Mouse (Mus musculus): ENCODE measurements at regions not wholly inside any gene's neighbourhood (a gene's known extent, or its start where the extent isn't known, plus 50 kb on each side); places are given as distances from the start of the nearest gene placed in this dataset.

- no peak for DNase-seq (ENCODE audit: low read depth, low spot score)
Measured at GRCm38 (mm10) chr1:38739018-38739417, 74.3 kb upstream of the Aff3 start.

GRCm38 (mm10) chr1:38735768-38736167 lies 71.0 kb upstream of the Aff3 start:
- DNase-seq (ENCODE audit: low read depth, low spot score): no peak

GRCm38 (mm10) chr1:38733201-38733600 lies 68.4 kb upstream of the Aff3 start:
- no peak for DNase-seq (ENCODE audit: low read depth, low spot score)

GRCm38 (mm10) chr1:38729977-38730782 lies 65.4 kb upstream of the Aff3 start:
- DNase-seq (ENCODE audit: low read depth, low spot score): no peak

- DNase-seq (ENCODE audit: low read depth, low spot score): no peak
Measured at GRCm38 (mm10) chr1:38725805-38726204, 61.0 kb upstream of the Aff3 start.

GRCm38 (mm10) chr1:38724631-38725030 lies 59.9 kb upstream of the Aff3 start:
- DNase-seq (ENCODE audit: low read depth, low spot score): no peak

- DNase-seq (ENCODE audit: low read depth, low spot score): no peak
Measured at GRCm38 (mm10) chr1:38722155-38722554, 57.4 kb upstream of the Aff3 start.

GRCm38 (mm10) chr1:38720287-38720686 lies 55.5 kb upstream of the Aff3 start:
- DNase-seq (ENCODE audit: low read depth, low spot score): peak; percentile 57

GRCm38 (mm10) chr1:38715621-38716020 lies 50.9 kb upstream of the Aff3 start:
- no peak for DNase-seq (ENCODE audit: low read depth, low spot score)

Measured in CD4-positive, CD25-positive, alpha-beta regulatory T cell, adult 2 months (primary cell).